Mouse (Mus musculus): ENCODE measurements around the gene Cdr2l.

Cdr2l gene
- long read RNA-seq, experiment 1, transcript Cdr2l-201 (5 exons, 3,700 nt) = major isoform, 13 of 61 reads
- long read RNA-seq, experiment 1, partial matches to known transcripts = 45 of 61 reads
- long read RNA-seq, experiment 1, other reads (novel, unspliced or antisense) = 3 of 61 reads
- long read RNA-seq, experiment 2, transcript Cdr2l-201 (5 exons, 3,700 nt) = major isoform, 13 of 30 reads
- long read RNA-seq, experiment 2, partial matches to known transcripts = 1 of 30 reads
- long read RNA-seq, experiment 2, other reads (novel, unspliced or antisense) = 16 of 30 reads

GRCm38 (mm10) chr11:115381743-115382539, at the start of gene Cdr2l:
Gene Cdr2l (plus strand): TSS chr11:115381916.
- intact Hi-C loops (cut with DNase I) = no loop called here

DNA sequence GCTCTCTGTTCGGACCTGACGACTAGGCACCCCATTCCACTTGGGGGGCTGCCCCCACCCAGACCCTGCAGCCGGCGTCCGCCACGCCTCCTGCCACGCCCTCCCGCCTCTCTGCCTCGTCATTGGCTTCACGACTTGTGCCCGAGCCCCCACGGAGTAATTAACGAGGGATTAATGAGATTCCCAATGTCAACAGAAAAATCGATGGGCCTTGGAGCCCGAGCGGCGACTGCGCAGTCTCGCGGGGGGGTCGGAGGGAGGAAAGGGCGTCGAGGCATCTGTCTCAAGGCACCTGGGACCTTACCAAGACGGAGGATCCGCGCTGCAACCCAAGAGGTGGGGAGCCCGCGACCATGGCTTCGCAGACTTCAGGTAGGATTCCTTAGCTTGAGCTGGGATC, 47.2 kb upstream of the Cdr2l start, which contains the start of gene Otop3:
TSS of gene Otop3 (plus strand) at position 201 of the 400 bp plus-strand sequence.
- intact Hi-C loops (cut with DNase I) = no loop called here

GRCm38 (mm10) chr11:115335223-115335622, 46.5 kb upstream of the Cdr2l start:
- intact Hi-C loops (cut with DNase I) = no loop called here

DNA sequence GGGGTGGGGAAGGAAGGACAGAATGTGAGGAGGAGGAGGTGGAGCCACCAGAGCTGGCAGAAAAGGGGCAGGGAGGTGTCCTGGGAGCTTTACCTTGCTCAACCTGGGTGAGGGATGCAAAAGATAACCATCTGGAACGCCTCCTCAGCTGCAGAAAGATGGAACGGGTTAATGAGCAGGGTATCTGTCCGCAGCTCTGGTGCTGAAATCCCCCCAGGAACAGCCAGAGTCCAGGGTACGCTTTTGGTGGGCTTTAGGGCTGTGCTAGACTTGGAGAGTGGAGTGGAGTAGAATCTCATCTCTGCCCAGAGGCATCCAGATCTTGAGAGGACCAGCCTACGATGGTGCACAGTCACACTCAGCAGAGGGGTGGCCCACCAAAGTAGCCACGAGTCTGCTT, 45.6 kb upstream of the Cdr2l start:
- intact Hi-C loops (cut with DNase I) = no loop called here

GRCm38 (mm10) chr11:115337350-115337749, 44.4 kb upstream of the Cdr2l start:
- intact Hi-C loops (cut with DNase I) = no loop called here

- intact Hi-C loops (cut with DNase I) = no loop called here
Observed at GRCm38 (mm10) chr11:115337826-115338225, 43.9 kb upstream of the Cdr2l start.

DNA sequence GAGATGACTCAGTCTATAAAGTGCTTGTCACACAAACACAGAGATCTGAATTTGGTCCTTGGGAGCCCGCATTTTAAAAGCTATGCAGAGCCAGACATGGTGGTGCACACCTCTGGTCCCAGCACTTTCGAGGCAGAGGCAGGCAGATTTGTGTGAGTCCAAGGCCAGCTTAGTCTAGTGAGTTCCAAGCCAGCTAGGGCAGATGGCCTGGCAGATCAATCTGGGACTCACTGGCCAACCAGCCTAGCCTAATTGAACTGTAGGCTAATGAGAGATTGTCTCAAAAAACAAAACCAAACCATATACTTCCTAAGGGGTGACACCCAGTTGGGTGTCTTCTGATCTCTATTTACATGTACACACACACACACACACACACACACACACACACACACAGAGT, 40.5 kb upstream of the Cdr2l start:
- intact Hi-C loops (cut with DNase I) = no loop called here

- intact Hi-C loops (cut with DNase I) = no loop called here
Observed at GRCm38 (mm10) chr11:115341866-115342265, 39.9 kb upstream of the Cdr2l start.

- intact Hi-C loops (cut with DNase I) = no loop called here
Observed at GRCm38 (mm10) chr11:115344967-115345366, 36.7 kb upstream of the Cdr2l start.

DNA sequence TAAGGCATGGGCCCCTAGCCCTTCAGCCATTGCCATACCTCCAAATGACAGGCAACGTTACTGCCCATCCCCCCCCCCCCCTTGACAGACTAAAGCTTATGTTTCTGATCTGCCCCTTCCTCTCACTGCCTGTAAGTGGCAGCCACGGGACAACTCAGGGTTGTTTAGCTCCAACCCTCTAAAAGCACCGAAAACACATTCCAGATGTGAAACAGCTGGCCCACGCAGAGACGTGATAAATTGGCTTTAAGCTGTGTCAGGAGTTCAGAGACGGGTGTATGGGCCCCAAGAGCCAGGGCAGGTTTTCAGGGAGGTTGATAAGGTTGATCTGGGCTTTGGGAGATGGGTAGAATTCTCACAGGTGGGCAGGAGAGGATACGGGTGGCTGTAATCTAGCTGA, 36.2 kb upstream of the Cdr2l start:
- intact Hi-C loops (cut with DNase I) = no loop called here

GRCm38 (mm10) chr11:115348681-115349248, 33.0 kb upstream of the Cdr2l start:
- intact Hi-C loops (cut with DNase I) = no loop called here

- intact Hi-C loops (cut with DNase I) = no loop called here
Observed at GRCm38 (mm10) chr11:115349976-115350375, 31.7 kb upstream of the Cdr2l start.

- intact Hi-C loops (cut with DNase I) = no loop called here
Observed at GRCm38 (mm10) chr11:115353375-115353774, 28.3 kb upstream of the Cdr2l start.

DNA sequence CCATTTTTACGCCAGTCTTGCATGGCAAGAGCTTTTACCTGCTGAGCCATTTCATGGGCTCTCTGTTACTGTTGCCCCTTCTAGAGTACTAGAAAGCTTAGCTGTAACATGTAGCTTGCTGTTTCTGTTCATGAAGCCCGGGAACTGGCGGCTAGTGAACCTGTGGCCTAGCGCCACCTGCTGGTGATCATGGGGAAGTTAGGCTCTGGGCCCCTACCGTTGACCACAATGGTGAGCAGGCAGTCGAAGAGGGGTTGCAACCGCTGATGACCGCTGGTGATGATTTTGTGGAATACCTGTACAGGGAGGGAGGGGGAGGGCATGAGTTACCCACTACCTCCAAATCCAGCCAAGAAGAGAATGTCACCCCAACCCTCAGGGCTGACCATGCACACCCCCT, 27.5 kb upstream of the Cdr2l start:
- intact Hi-C loops (cut with DNase I) = loop anchor here (1.0 to 2.0 kb wide), 2 partner anchors 31 to 150 kb away; partner anchors contain the start of gene Ush1g

GRCm38 (mm10) chr11:115358468-115358867, 23.2 kb upstream of the Cdr2l start:
- intact Hi-C loops (cut with DNase I) = loop anchor here (2.0 kb wide), 1 partner anchor 54 kb away; no protein-coding TSS in a partner anchor

- intact Hi-C loops (cut with DNase I) = loop anchor here (2.0 kb wide), 1 partner anchor 54 kb away; no protein-coding TSS in a partner anchor
Observed at GRCm38 (mm10) chr11:115359293-115359692, 22.4 kb upstream of the Cdr2l start.

- intact Hi-C loops (cut with DNase I) = loop anchor here (2.0 kb wide), 1 partner anchor 53 kb away; no protein-coding TSS in a partner anchor
Observed at GRCm38 (mm10) chr11:115359726-115360125, 22.0 kb upstream of the Cdr2l start.

GRCm38 (mm10) chr11:115364136-115364535, 17.6 kb upstream of the Cdr2l start:
- intact Hi-C loops (cut with DNase I) = no loop called here

DNA sequence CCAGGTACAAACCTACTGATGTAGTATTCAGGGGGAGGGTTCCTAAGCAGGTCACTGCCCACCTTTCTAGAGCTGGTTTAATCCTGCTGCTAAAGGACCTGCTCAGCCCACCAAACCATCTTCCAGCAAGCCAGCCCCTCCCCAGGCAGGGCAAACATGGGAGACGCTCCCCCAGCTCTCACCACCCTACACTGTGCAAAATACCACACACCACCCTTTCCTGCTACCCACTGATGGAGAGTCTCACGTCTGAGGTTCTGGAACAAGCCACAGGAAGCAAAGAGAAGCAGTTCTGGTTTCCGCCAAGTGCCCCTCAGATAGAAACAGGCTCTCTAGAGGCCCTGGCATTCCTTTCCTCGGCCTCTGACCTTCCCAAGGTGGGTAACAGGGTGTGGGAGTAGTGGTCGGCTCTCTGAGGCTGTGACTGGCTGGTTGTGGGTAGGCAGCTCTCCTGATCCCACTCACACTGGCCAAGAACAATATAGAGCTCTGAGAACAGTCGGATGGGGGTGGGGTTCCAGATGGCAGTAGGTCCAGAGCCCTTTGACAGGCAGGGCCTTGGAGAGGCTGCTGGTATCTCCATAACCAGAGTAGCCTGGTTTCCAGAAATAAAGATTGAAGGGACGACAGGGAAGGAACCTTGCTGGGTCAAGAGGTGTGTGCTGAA, 15.5 kb upstream of the Cdr2l start:
- intact Hi-C loops (cut with DNase I) = no loop called here

DNA sequence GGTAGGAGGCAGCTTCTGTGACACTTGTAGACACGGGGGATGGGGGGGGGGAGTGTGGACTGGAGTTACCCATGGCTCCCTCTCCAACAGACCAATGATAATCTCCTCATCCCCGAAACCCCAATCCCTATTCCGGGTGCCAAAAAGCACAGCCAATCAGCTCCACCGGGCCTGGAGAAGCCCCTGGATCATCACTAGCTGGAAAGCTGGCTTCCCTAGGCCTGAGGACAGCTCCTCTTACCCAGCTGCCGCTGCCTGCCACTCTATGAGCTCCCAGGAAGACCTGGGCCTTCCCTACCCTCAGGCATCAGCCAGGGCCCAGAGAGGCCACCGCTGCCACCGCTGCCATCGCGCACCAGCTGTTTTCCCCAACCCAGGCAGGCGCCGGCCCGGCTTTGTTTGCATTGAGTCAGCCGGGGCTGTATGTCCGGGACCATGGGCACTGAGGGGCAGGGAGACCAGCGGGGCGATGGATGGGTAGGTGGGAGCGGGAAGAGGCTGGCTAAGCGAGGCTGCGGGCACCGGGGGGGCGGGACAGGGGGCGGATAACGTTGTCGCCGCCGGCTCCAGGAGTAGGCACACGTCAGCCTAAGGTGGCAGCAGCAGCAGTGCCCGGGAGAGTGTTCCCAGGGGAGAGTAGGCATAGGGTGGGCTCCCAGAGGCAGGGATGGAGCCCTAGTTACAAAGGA, 14.9 kb upstream of the Cdr2l start:
- intact Hi-C loops (cut with DNase I) = no loop called here
